Mouse (Mus musculus): Measurements from ENCODE around the gene Tor1b. TPM values are rescaled to one million over a fixed set of nuclear protein-coding genes. Genes with fewer than 3 reads are reported as not detected.

Tor1b gene
- total RNA-seq, 1 experiment from 2014 or later = 44.8 TPM

Other genes with a start within 250 kb of the Tor1b start
- 1.8 and 3.0 TPM in 2 replicates for gene 1700001O22Rik, start 149.3 kb upstream of the Tor1b start, total RNA-seq (2017)
- 21.2 and 22.6 TPM in 2 replicates for gene Ntmt1, start 145.1 kb upstream of the Tor1b start, total RNA-seq (2017)
- 10.7 and 15.6 TPM in 2 replicates for gene Asb6, start 122.6 kb upstream of the Tor1b start, total RNA-seq (2017)
- gene Prrx2, start 118.0 kb upstream of the Tor1b start, total RNA-seq (2017) = not detected in 2 replicates
- gene Ptges, start 23.1 kb upstream of the Tor1b start, total RNA-seq (2017) = 0.25 and 0.63 TPM in 2 replicates
- gene Tor1a, start 15.0 kb downstream of the Tor1b start, total RNA-seq (2017) = 35.8 and 60.3 TPM in 2 replicates
- gene BC005624, start 29.2 kb downstream of the Tor1b start, total RNA-seq (2017) = 73.8 and 76.0 TPM in 2 replicates
- 4.2 and 7.3 TPM in 2 replicates for gene Usp20, start 29.3 kb downstream of the Tor1b start, total RNA-seq (2017)
- 58.5 and 59.4 TPM in 2 replicates for gene Fnbp1, start 189.0 kb downstream of the Tor1b start, total RNA-seq (2017)
- gene Gpr107, start 199.4 kb downstream of the Tor1b start, total RNA-seq (2017) = 11.8 and 17.9 TPM in 2 replicates

Measured in hematopoietic stem cell, adult 5-6 weeks (primary cell).